In the genomic region with DNA sequence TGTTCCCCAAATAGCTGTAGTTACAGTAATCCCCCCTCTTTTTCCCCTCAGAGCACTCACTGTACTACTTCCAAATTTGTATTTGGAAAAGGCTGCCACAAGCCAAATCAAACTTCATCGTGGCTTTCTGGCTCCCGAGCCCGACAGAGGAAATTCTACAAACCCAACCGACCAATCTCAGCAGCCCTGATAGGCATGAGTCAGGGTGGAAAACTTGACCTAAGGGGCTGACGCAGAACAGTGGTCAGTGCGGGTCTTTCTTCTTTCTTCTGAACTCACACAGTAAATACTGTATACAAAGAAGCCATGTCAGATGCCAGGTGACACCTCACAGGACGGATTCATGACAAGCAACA, we compare ENCODE assay signal across 9 mouse cellular contexts.
DNase-seq lines count a peak whose midpoint lies in the region; ATAC-seq lines count a peak whose summit lies in the region.
"Had no signal": no experiment of that assay in that cellular context is flagged by ENCODE, and none has a peak within 500 bp of the region (broad histone marks: within the 10 kb centered on the region; RNA-seq: fewer than 3 reads in every experiment).

No protein-coding gene starts in this region.

- H3K9me3 ChIP-seq in kidney, embryonic 14.5 days (ENCODE audit: control insufficient read depth, low read length): no peaks in the 10 kb centered on the region
- no peaks in the 10 kb centered on the region for H3K9me3 ChIP-seq in embryonic facial prominence, embryonic 15.5 days (replicated peaks)
- H3K9me3 ChIP-seq in hindbrain, embryonic 14.5 days (ENCODE audit: control insufficient read depth, low read length): no peaks in the 10 kb centered on the region
- no peaks in the 10 kb centered on the region for H3K9me3 ChIP-seq in midbrain, embryonic 16.5 days (replicated peaks; ENCODE audit: control insufficient read depth, low read length, poor library complexity, severe bottlenecking)
- H3K9me3 ChIP-seq: liver, embryonic 15.5 days had no signal

- DNase-seq in kidney, adult 18-20 months: no peak
- DNase-seq in hindbrain, embryonic 14.5 days (ENCODE audit: low spot score): no peak
- DNase-seq in spleen, postnatal 4 days (ENCODE audit: low spot score in 2 of 2): no peak
- DNase-seq in cerebellum, adult 8-10 months: no peak
- DNase-seq in testis, postnatal 10 days (ENCODE audit: low spot score): no peak

- no peaks in the 10 kb centered on the region for H3K27me3 ChIP-seq in kidney, embryonic 14.5 days (ENCODE audit: control insufficient read depth, insufficient read depth, low read length)
- no peaks in the 10 kb centered on the region for H3K27me3 ChIP-seq in embryonic facial prominence, embryonic 15.5 days
- no peaks in the 10 kb centered on the region for H3K27me3 ChIP-seq in hindbrain, embryonic 14.5 days (ENCODE audit: control insufficient read depth, insufficient read depth, low read length)
- H3K27me3 ChIP-seq in midbrain, embryonic 16.5 days (ENCODE audit: control insufficient read depth, insufficient read depth, low read depth, low read length): no peaks in the 10 kb centered on the region
- H3K27me3 ChIP-seq: liver, embryonic 15.5 days had no signal

- 45% methylated on average over 7 of the region's 7 CpGs for WGBS in kidney, embryonic 14.5 days
- WGBS in embryonic facial prominence, embryonic 15.5 days: 34% methylated on average over 7 of the region's 7 CpGs
- 79% methylated on average over 7 of the region's 7 CpGs for WGBS in hindbrain, embryonic 14.5 days
- 78% methylated on average over 7 of the region's 7 CpGs for WGBS in midbrain, embryonic 16.5 days

- peaks cover 30% of the 10 kb centered on the region for H3K4me1 ChIP-seq in kidney, embryonic 14.5 days (ENCODE audit: control insufficient read depth, insufficient read depth, low read length)
- peaks cover 44% of the 10 kb centered on the region for H3K4me1 ChIP-seq in embryonic facial prominence, embryonic 15.5 days
- peaks cover 8% of the 10 kb centered on the region; the same call in 1 of the 2 replicates for H3K4me1 ChIP-seq in hindbrain, embryonic 14.5 days (replicated peaks; ENCODE audit: control insufficient read depth, insufficient read depth, low read length)
- H3K4me1 ChIP-seq in midbrain, embryonic 16.5 days (ENCODE audit: control insufficient read depth, insufficient read depth, low read length): peaks cover 5% of the 10 kb centered on the region; the same call in 1 of the 2 replicates

- peak overlapping the region; percentile 25; the same call in 1 of the 2 replicates for H3K27ac ChIP-seq in kidney, embryonic 14.5 days (ENCODE audit: low read depth, low read length)
- H3K27ac ChIP-seq in embryonic facial prominence, embryonic 15.5 days (replicated peaks): peak overlapping the region; percentile 76
- peak overlapping the region; percentile 68; the same call in 1 of the 2 replicates for H3K27ac ChIP-seq in hindbrain, embryonic 14.5 days
- H3K27ac ChIP-seq in midbrain, embryonic 16.5 days (ENCODE audit: low read length): peak overlapping the region; percentile 6; the same call in 1 of the 2 replicates
- H3K27ac ChIP-seq: liver, embryonic 15.5 days had no signal

- H3K4me2 ChIP-seq in kidney, embryonic 14.5 days (replicated peaks; ENCODE audit: low read depth, low read length): no peak overlapping the region
- H3K4me2 ChIP-seq in embryonic facial prominence, embryonic 15.5 days (replicated peaks): no peak overlapping the region
- H3K4me2 ChIP-seq in hindbrain, embryonic 14.5 days (replicated peaks): no peak overlapping the region
- H3K4me2 ChIP-seq in midbrain, embryonic 16.5 days (ENCODE audit: low read length): no peak overlapping the region
- H3K4me2 ChIP-seq: liver, embryonic 15.5 days had no signal

- H3K9ac ChIP-seq in kidney, embryonic 14.5 days (ENCODE audit: low read depth, low read length): no peak overlapping the region
- H3K9ac ChIP-seq in embryonic facial prominence, embryonic 15.5 days: no peak overlapping the region
- no peak overlapping the region for H3K9ac ChIP-seq in hindbrain, embryonic 14.5 days
- no peak overlapping the region for H3K9ac ChIP-seq in midbrain, embryonic 16.5 days (ENCODE audit: low read depth, low read length)
- H3K9ac ChIP-seq: liver, embryonic 15.5 days had no signal

- ATAC-seq in kidney, embryonic 14.5 days (ENCODE audit: low FRiP score, low TSS enrichment): no peak
- peak; percentile 55 for ATAC-seq in embryonic facial prominence, embryonic 15.5 days (ENCODE audit: insufficient number of reproducible peaks, low FRiP score, low TSS enrichment, low read depth)
- no peak for ATAC-seq in hindbrain, embryonic 14.5 days (ENCODE audit: low FRiP score)
- ATAC-seq in midbrain, embryonic 16.5 days: no peak

- H3K4me3 ChIP-seq in kidney, embryonic 14.5 days (ENCODE audit: low read length): no peak overlapping the region
- H3K4me3 ChIP-seq in embryonic facial prominence, embryonic 15.5 days (replicated peaks): no peak overlapping the region
- H3K4me3 ChIP-seq in hindbrain, embryonic 14.5 days (replicated peaks; ENCODE audit: low read length): no peak overlapping the region
- no peak overlapping the region for H3K4me3 ChIP-seq in midbrain, embryonic 16.5 days (ENCODE audit: low read depth, low read length)
- H3K4me3 ChIP-seq: liver, embryonic 15.5 days had no signal

- no peaks in the 10 kb centered on the region for H3K36me3 ChIP-seq in kidney, embryonic 14.5 days (ENCODE audit: control insufficient read depth, insufficient read depth, low read length)
- H3K36me3 ChIP-seq in embryonic facial prominence, embryonic 15.5 days: no peaks in the 10 kb centered on the region
- no peaks in the 10 kb centered on the region for H3K36me3 ChIP-seq in hindbrain, embryonic 14.5 days (replicated peaks; ENCODE audit: control insufficient read depth, insufficient read depth)
- no peaks in the 10 kb centered on the region for H3K36me3 ChIP-seq in midbrain, embryonic 16.5 days (ENCODE audit: control insufficient read depth, insufficient read depth, low read length)
- H3K36me3 ChIP-seq: liver, embryonic 15.5 days had no signal

Comparison
In these comparisons a context has a peak if more than half of its experiments do, and no peak if none do; other contexts are left out.
1. H3K27ac ChIP-seq: peak in every context shown above with its lines; median percentile 76 in embryonic facial prominence, embryonic 15.5 days; 68 in hindbrain, embryonic 14.5 days; 25 in kidney, embryonic 14.5 days; 6 in midbrain, embryonic 16.5 days.